Mouse (Mus musculus): ENCODE data around the gene Dst.

GRCm38 (mm10) chr1:34218323-34218722, 310.3 kb downstream of the Dst start:
- TF ChIP-seq TCF12 (IDR thresholded peaks at IDR 0.05; ENCODE audit: insufficient read depth, poor library complexity, severe bottlenecking): no peak
- no peak for TF ChIP-seq POLR2A (IDR thresholded peaks at IDR 0.05; ENCODE audit: insufficient read length, low read depth)

All from myocyte (in vitro differentiated cells).